Mouse (Mus musculus) v-Abl transformed pro-B cells (cell line): Measurements from ENCODE around the gene Rap2b.

Source experiments
- in situ Hi-C, 2 experiments: fragments of 400-800 bp; cut with MboI; formaldehyde crosslinking; loops; one replicate each; pipeline ENCODE4 v1.15.1; 2025; ENCODE audit not compliant: unreplicated experiment in 2 of 2

The Rap2b gene

DNA sequence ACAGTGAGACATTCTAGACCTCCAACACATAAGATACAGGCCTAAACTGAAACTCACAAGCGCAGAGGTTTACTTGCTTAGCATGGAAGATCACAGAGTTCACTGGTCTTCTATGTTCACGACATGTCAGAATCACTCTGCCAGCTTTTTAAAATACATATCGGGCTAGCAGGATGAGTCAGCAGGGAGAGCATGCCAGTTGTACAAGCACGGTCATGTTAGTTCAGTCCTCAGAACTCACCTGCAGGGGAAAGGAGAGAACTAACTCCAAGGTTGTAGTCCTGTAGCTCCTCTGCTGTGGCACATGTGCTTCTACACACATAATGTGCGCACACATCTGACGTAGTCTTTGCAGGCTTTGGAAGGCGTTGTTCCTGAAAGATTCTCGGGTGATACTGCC, 14.6 kb downstream of the Rap2b start:
- in situ Hi-C loops = no loop called here

- in situ Hi-C loops = no loop called here
Observed at GRCm38 (mm10) chr3:61386368-61386767, 24.9 kb downstream of the Rap2b start.

DNA sequence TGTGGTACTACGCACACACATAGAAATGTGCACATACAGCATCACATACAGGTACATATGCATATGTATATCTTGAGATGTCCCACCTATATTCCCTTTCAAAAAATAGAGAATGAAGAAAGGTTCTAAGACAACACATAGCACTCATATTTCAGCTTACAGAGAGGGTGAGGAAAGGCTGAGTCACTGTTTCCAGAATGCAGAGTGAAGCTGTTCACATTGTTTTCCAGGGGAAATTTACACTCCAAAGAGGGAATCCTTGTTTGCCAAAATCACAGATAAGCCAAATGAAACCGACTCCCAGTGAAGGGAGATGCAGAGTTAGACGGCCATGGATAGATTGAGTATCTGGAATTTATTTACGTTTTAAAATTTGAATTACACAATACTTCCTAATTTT, 30.1 kb downstream of the Rap2b start:
- in situ Hi-C loops = no loop called here

- in situ Hi-C loops = no loop called here
Observed at GRCm38 (mm10) chr3:61392881-61393280, 31.4 kb downstream of the Rap2b start.

DNA sequence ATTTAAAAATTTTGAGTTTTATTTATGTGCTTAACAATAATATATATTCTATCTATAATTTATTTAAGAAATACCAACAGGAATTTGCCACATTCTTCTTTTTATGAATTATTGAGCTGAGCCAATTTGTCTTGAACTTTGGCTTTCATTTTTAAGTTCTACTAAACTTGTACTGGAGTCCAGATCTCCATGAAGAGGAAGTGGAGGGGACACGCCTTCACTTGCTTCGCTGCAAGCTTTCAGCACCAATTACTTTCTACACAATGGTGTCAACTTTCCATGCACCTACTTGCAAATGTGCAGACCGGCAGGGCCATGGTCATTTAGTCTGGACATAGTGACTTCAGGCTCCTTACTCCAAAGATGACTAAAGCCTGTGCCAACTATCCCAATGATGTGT, 32.1 kb downstream of the Rap2b start:
- in situ Hi-C loops = no loop called here

DNA sequence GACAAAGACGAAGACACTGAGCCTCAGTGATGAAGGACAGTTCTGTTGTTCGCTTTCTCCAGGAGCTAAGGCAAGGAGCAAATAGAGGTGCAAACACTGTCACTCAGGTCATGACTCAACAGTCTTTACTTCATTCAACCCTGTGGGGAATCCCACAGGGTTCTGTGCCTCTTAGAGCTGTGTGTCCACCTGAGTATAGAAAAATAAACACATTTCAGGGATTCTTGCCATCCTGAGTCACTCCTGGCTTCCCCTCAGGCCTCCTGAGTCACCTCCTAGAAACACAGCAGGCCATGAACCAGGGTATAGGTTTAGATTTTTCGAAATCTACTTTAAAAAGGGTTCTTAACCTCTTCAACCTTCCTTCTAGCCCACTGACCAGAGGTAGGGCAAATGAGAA, 33.9 kb downstream of the Rap2b start:
- in situ Hi-C loops = no loop called here

GRCm38 (mm10) chr3:61396728-61397127, 35.3 kb downstream of the Rap2b start:
- in situ Hi-C loops = no loop called here

DNA sequence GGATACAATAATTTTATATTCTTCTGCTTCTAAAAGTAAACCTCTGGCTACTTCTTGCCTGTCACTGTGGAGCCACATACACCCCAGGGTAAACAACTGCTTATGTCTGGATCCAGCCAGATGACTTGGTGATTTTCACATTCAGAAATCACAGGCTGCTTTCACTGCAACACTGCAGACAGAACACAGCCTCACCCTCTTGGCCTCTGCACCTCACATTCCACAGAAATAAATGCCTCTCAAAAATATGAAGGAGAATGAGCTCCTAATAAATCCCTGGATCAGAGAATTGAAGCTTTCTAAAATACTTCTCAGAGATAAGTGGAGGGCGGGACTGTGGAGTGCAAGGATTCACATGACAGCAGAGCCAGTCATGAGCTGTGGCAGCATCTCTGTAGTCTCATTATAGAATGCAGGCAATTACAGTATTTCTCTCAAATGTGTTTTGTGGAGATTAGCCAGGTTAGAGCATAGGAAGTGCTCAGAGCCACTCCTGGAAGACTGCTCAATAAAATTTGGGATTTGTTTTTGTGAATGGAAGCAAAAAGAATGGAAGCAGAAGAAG, 39.5 kb downstream of the Rap2b start:
- in situ Hi-C loops = no loop called here

- in situ Hi-C loops = no loop called here
Observed at GRCm38 (mm10) chr3:61406921-61407320, 45.5 kb downstream of the Rap2b start.

GRCm38 (mm10) chr3:61409683-61410082, 48.2 kb downstream of the Rap2b start:
- in situ Hi-C loops = no loop called here

- in situ Hi-C loops = no loop called here
Observed at GRCm38 (mm10) chr3:61415883-61416282, 54.4 kb downstream of the Rap2b start.
